Mouse (Mus musculus) MEL (cell line): ENCODE data around the gene Cyp2c65. TPM values are rescaled to one million over a fixed set of nuclear protein-coding genes. Genes with fewer than 3 reads are reported as not detected.

Experiments used
- DNase-seq: peaks from one replicate; pipeline ENCODE4 v3.0.0; 2011; ENCODE audit warnings: low read depth, low spot score
- H3K27ac ChIP-seq: 2 replicates; pipeline ENCODE4 v1.5.1; 2012; ENCODE audit warnings: low read depth, mild to moderate bottlenecking, control low read depth, low read length, moderate library complexity; ENCODE audit not compliant: control insufficient read depth
- H3K27me3 ChIP-seq, 2 experiments: fragments of 150-350 bp in 1 of 2; sonication (generic) in 1 of 2; 2 replicates each; pipeline ENCODE4 v1.6.1; 2012; ENCODE audit warnings: low read length in 2 of 2, mild to moderate bottlenecking in 2 of 2, improper control_type of control experiment in 1 of 2, moderate library complexity in 1 of 2; ENCODE audit not compliant: insufficient read depth in 2 of 2, control insufficient read depth in 1 of 2
- H3K36me3 ChIP-seq, 2 experiments: 2 replicates each; pipeline ENCODE4 v1.6.1; 2012 to 2014; ENCODE audit warnings: low read length in 2 of 2, improper control_type of control experiment in 1 of 2, inconsistent platforms in 1 of 2, mild to moderate bottlenecking in 1 of 2; ENCODE audit not compliant: insufficient read depth in 2 of 2, control insufficient read depth in 1 of 2
- H3K4me1 ChIP-seq, 2 experiments: fragments of 150-350 bp in 1 of 2; sonication (generic) in 1 of 2; 2 replicates each; pipeline ENCODE4 v1.6.1; 2012; ENCODE audit warnings: low read length in 2 of 2, improper control_type of control experiment in 1 of 2, mild to moderate bottlenecking in 1 of 2; ENCODE audit not compliant: insufficient read depth in 2 of 2, control insufficient read depth in 1 of 2
- H3K4me3 ChIP-seq, 2 experiments: fragments of 150-350 bp in 1 of 2; sonication (generic) in 1 of 2; 2 replicates each; pipeline ENCODE4 v1.5.1; 2012; ENCODE audit warnings: low read depth in 2 of 2, low read length in 2 of 2, mild to moderate bottlenecking in 2 of 2, moderate library complexity in 2 of 2, control low read depth in 1 of 2, improper control_type of control experiment in 1 of 2; ENCODE audit not compliant: control insufficient read depth in 1 of 2, insufficient read depth in 1 of 2
- H3K79me2 ChIP-seq: 2 replicates; pipeline ENCODE4 v1.6.1; 2012; ENCODE audit warnings: mild to moderate bottlenecking, low read length, moderate library complexity; ENCODE audit not compliant: control insufficient read depth, poor library complexity, insufficient read depth
- H3K9ac ChIP-seq: 2 replicates; pipeline ENCODE4 v1.6.1; 2012; ENCODE audit warnings: low read depth, mild to moderate bottlenecking, control low read depth, low read length, moderate library complexity; ENCODE audit not compliant: control insufficient read depth, poor library complexity, severe bottlenecking
- H3K9me3 ChIP-seq: fragments of 150-350 bp; sonication (generic); replicated peaks from 2 replicates; pipeline ENCODE4 v1.6.1; 2012; ENCODE audit warnings: mild to moderate bottlenecking, low read length, improper control_type of control experiment, moderate library complexity; ENCODE audit not compliant: insufficient read depth
- BHLHE40 ChIP-seq: IDR thresholded peaks from 2 replicates; pipeline ENCODE4 v1.6.1; 2012; ENCODE audit warnings: low read depth, mild to moderate bottlenecking, inconsistent platforms, low read length, improper control_type of control experiment, borderline replicate concordance
- CHD1 ChIP-seq: IDR thresholded peaks from 2 replicates; pipeline ENCODE4 v1.6.1; 2012; ENCODE audit warnings: low read depth, mild to moderate bottlenecking, inconsistent platforms, low read length, improper control_type of control experiment
- CHD2 ChIP-seq: IDR thresholded peaks from 2 replicates; pipeline ENCODE4 v1.6.1; 2011; ENCODE audit warnings: low read length, improper control_type of control experiment
- E2F4 ChIP-seq: IDR thresholded peaks from 2 replicates; pipeline ENCODE4 v1.6.1; 2011; ENCODE audit warnings: low read depth, low read length, improper control_type of control experiment, borderline replicate concordance
- ELF1 ChIP-seq: IDR thresholded peaks from 2 replicates; pipeline ENCODE4 v1.6.1; 2014; ENCODE audit warnings: low read depth, mild to moderate bottlenecking, inconsistent platforms, low read length, improper control_type of control experiment, moderate library complexity
- EP300 ChIP-seq, 2 experiments: IDR thresholded peaks; 2 replicates each; pipeline ENCODE4 v1.6.1; 2011; ENCODE audit warnings: improper control_type of control experiment in 2 of 2, low read length in 2 of 2, low read depth in 1 of 2, mild to moderate bottlenecking in 1 of 2
- GABPA ChIP-seq: IDR thresholded peaks from 2 replicates; pipeline ENCODE4 v1.6.1; 2012; ENCODE audit warnings: low read depth, mild to moderate bottlenecking, inconsistent platforms, low read length, improper control_type of control experiment, moderate library complexity
- GATA1 ChIP-seq: IDR thresholded peaks from 2 replicates; pipeline ENCODE4 v1.6.1; 2011; ENCODE audit warnings: low read depth, low read length, improper control_type of control experiment
- HCFC1 ChIP-seq: IDR thresholded peaks from 2 replicates; pipeline ENCODE4 v1.6.1; 2012; ENCODE audit warnings: low read depth, mild to moderate bottlenecking, inconsistent platforms, low read length, improper control_type of control experiment, moderate library complexity
- JUND ChIP-seq: IDR thresholded peaks from 2 replicates; pipeline ENCODE4 v1.6.1; 2011; ENCODE audit warnings: low read depth, mild to moderate bottlenecking, improper control_type of control experiment, low read length
- MAFK ChIP-seq: IDR thresholded peaks from 2 replicates; pipeline ENCODE4 v1.6.1; 2011; ENCODE audit warnings: low read depth, mild to moderate bottlenecking, low read length, improper control_type of control experiment, borderline replicate concordance
- MAZ ChIP-seq: IDR thresholded peaks from 2 replicates; pipeline ENCODE4 v1.6.1; 2012; ENCODE audit warnings: low read depth, mild to moderate bottlenecking, inconsistent platforms, low read length, improper control_type of control experiment
- MEF2A ChIP-seq: IDR thresholded peaks from 2 replicates; pipeline ENCODE4 v1.6.1; 2014; ENCODE audit warnings: low read depth, mild to moderate bottlenecking, inconsistent platforms, low read length, improper control_type of control experiment; ENCODE audit not compliant: poor library complexity, insufficient replicate concordance, severe bottlenecking; ENCODE audit errors: extremely low read depth
- MYB ChIP-seq: IDR thresholded peaks from 2 replicates; pipeline ENCODE4 v1.6.1; 2011; ENCODE audit warnings: mild to moderate bottlenecking, low read depth, low read length, improper control_type of control experiment
- NELFE ChIP-seq: IDR thresholded peaks from 2 replicates; pipeline ENCODE4 v1.6.1; 2011; ENCODE audit warnings: low read depth, low read length, improper control_type of control experiment
- NRF1 ChIP-seq: IDR thresholded peaks from 2 replicates; pipeline ENCODE4 v1.6.1; 2014; ENCODE audit warnings: low read depth, mild to moderate bottlenecking, inconsistent platforms, low read length, improper control_type of control experiment, moderate library complexity; ENCODE audit not compliant: poor library complexity, insufficient read depth, severe bottlenecking
- POLR2AphosphoS2 ChIP-seq: IDR thresholded peaks from 2 replicates; pipeline ENCODE4 v1.6.1; 2011; ENCODE audit warnings: low read length, improper control_type of control experiment
- POLR2AphosphoS5 ChIP-seq: IDR thresholded peaks from 2 replicates; pipeline ENCODE4 v1.6.1; 2012; ENCODE audit warnings: low read depth, borderline replicate concordance, mild to moderate bottlenecking, inconsistent platforms, low read length, moderate library complexity, mixed read lengths
- RCOR1 ChIP-seq: IDR thresholded peaks from 2 replicates; pipeline ENCODE4 v1.6.1; 2012; ENCODE audit warnings: low read depth, mild to moderate bottlenecking, inconsistent platforms, low read length, improper control_type of control experiment
- SMC3 ChIP-seq: IDR thresholded peaks from 2 replicates; pipeline ENCODE4 v1.6.1; 2011; ENCODE audit warnings: low read depth, low read length, improper control_type of control experiment
- TAL1 ChIP-seq: IDR thresholded peaks from 2 replicates; pipeline ENCODE4 v1.6.1; 2012; ENCODE audit warnings: mild to moderate bottlenecking, inconsistent platforms, low read length, moderate library complexity, mixed read lengths
- TCF12 ChIP-seq: IDR thresholded peaks from 2 replicates; pipeline ENCODE4 v1.6.1; 2014; ENCODE audit warnings: low read depth, mild to moderate bottlenecking, inconsistent platforms, low read length, improper control_type of control experiment, moderate library complexity
- USF1 ChIP-seq: IDR thresholded peaks from 2 replicates; pipeline ENCODE4 v1.6.1; 2014; ENCODE audit warnings: low read depth, mild to moderate bottlenecking, inconsistent platforms, low read length, improper control_type of control experiment, moderate library complexity
- USF2 ChIP-seq, 2 experiments: IDR thresholded peaks; 2 replicates each; pipeline ENCODE4 v1.6.1; 2011 to 2012; ENCODE audit warnings: improper control_type of control experiment in 2 of 2, low read length in 2 of 2, borderline replicate concordance in 1 of 2, inconsistent platforms in 1 of 2, low read depth in 1 of 2, mild to moderate bottlenecking in 1 of 2; ENCODE audit not compliant: insufficient read depth in 1 of 2
- ZMIZ1 ChIP-seq: IDR thresholded peaks from 2 replicates; pipeline ENCODE4 v1.6.1; 2012; ENCODE audit warnings: low read depth, mild to moderate bottlenecking, inconsistent platforms, low read length, improper control_type of control experiment, moderate library complexity
- ZNF384 ChIP-seq: IDR thresholded peaks from 2 replicates; pipeline ENCODE4 v1.6.1; 2012; ENCODE audit warnings: low read depth, mild to moderate bottlenecking, inconsistent platforms, low read length, improper control_type of control experiment
- polyA plus RNA-seq, 2 experiments: library from polyadenylated mRNA; stranded (reverse) in 1 of 2; unstranded in 1 of 2; fragments of >175 nt in 1 of 2; fragments of >200 nt in 1 of 2; gene quantifications; 2 replicates each; pipeline versions ENCODE4 v1.2.1 to v1.2.4; 2012; ENCODE audit warnings: low replicate concordance in 2 of 2, low read depth in 1 of 2; ENCODE audit not compliant: insufficient read length in 2 of 2, insufficient read depth in 1 of 2, missing spikeins in 1 of 2
- total RNA-seq: library from RNA; depleted of rRNA; stranded (reverse); fragments of 300-350 nt; gene quantifications from 2 replicates; pipeline ENCODE4 v1.2.3, GENCODE M21; 2012; rRNA removed

Cyp2c65 gene
- not detected in 2 replicates for total RNA-seq
- not detected for polyA plus RNA-seq

DNA sequence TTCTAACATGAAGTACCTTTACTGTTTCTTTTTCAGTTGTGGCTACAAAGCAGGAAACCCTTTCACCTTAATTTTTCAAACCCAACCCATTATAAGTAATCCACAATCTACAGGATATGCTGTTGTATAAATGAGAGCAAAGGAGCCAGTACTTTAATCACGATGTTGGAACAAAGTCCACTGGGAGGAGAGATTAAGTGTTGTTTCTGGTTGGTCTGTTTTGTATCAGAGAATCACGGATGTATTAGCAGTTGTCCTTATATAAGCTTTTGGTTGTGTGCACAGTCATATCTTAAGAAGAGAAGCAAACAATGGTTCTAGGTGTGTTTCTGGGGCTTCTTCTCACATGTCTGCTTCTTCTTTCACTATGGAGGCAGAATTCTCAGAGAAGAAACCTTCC is at the start of gene Cyp2c65:
Gene Cyp2c65 (plus strand): TSS at position 297 of the 400 bp plus-strand sequence.
- no peaks in the 10 kb centered on the region for H3K79me2 ChIP-seq
- H3K36me3 ChIP-seq: no peaks in the 10 kb centered on the region
- H3K4me3 ChIP-seq: no peak within 1 kb of the TSS
- H3K9me3 ChIP-seq: no peaks in the 10 kb centered on the region
- DNase-seq: no peak
- H3K27ac ChIP-seq: no peak within 1 kb of the TSS
- H3K4me1 ChIP-seq: no peaks in the 10 kb centered on the region
- H3K9ac ChIP-seq: no peak within 1 kb of the TSS
- no peaks in the 10 kb centered on the region for H3K27me3 ChIP-seq
- no peak for TF ChIP-seq MEF2A
- no peak for TF ChIP-seq SMC3
- no peak for TF ChIP-seq E2F4
- no peak for TF ChIP-seq CHD1
- no peak for TF ChIP-seq ZMIZ1
- no peak for TF ChIP-seq HCFC1
- TF ChIP-seq TCF12: no peak
- no peak for TF ChIP-seq USF1
- no peak for TF ChIP-seq BHLHE40
- no peak for TF ChIP-seq MAZ
- no peak for TF ChIP-seq TAL1
- no peak for TF ChIP-seq MAFK
- no peak for TF ChIP-seq USF2 (IDR thresholded peaks at IDR 0.05; ENCODE audit: borderline replicate concordance in 1 of 2, insufficient read depth in 1 of 2, low read depth in 1 of 2, low read length in 2 of 2)
- no peak for TF ChIP-seq POLR2AphosphoS5
- TF ChIP-seq ELF1: no peak
- TF ChIP-seq POLR2AphosphoS2: no peak
- no peak for TF ChIP-seq JUND
- no peak for TF ChIP-seq GABPA

DNA sequence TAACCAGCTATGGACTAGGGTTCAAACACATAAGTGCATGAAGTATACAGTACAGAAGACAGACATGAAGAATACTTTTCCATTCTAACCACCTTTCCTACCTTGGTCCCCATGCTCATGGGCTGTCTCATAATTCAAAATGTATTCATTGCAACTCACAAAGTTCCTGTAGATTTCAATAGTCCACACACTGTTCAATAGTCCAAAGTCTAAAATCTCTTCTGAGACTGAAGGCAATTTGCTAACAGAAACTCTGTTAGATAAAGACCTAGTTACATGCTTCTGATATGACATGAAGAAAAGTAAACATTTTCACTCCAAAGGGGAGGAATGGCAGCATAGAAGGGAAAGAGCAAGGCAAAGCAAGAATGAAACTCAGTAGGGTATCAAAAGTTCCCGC is 2.9 kb upstream of the Cyp2c65 start:
- Histone ChIP-seq H3K4me1 (no peaks in the 10 kb centered on the region), H3K36me3 (no peaks in the 10 kb centered on the region), H3K4me3 (no peak overlapping the region), H3K27me3 (no peaks in the 10 kb centered on the region), H3K9me3 (no peaks in the 10 kb centered on the region), H3K79me2 (no peaks in the 10 kb centered on the region), H3K27ac (no peak overlapping the region), H3K9ac (no peak overlapping the region)
- TF ChIP-seq NRF1 (no peak), CHD2 (no peak), BHLHE40 (no peak), TCF12 (no peak), SMC3 (no peak), E2F4 (no peak), EP300 (IDR thresholded peaks at IDR 0.05; ENCODE audit: low read depth in 1 of 2, low read length in 2 of 2) (no peak), GATA1 (no peak), NELFE (no peak), USF2 (IDR thresholded peaks at IDR 0.05; ENCODE audit: borderline replicate concordance in 1 of 2, insufficient read depth in 1 of 2, low read depth in 1 of 2, low read length in 2 of 2) (no peak), MYB (no peak), CHD1 (no peak), RCOR1 (no peak), ZNF384 (no peak)
- DNase-seq: no peak
